Mouse (Mus musculus) midbrain, embryonic 12.5 days (tissue): ENCODE data around the gene Rcc1l. TPM values are rescaled to one million over a fixed set of nuclear protein-coding genes. Genes with fewer than 3 reads are reported as not detected.
A peak's percentile ranks its signal among the peaks of the same experiment; 100 is the strongest.

Experiments used
- ATAC-seq: fragments of 200-750 bp; cut with Nextera tagmentation; 2 replicates; pipeline ENCODE4 v1.8.0; 2017; ENCODE audit warnings: low read depth, moderate TSS enrichment, moderate library complexity; ENCODE audit not compliant: low FRiP score
- H3K27ac ChIP-seq: fragments of 300-500 bp; sonication (generic); replicated peaks from 2 replicates; pipeline ENCODE4 v1.5.1; 2016; ENCODE audit warnings: mild to moderate bottlenecking
- H3K27me3 ChIP-seq: fragments of 300-500 bp; sonication (generic); 2 replicates; pipeline ENCODE4 v1.6.1; 2016; ENCODE audit warnings: mild to moderate bottlenecking
- H3K36me3 ChIP-seq: fragments of 300-500 bp; sonication (generic); 2 replicates; pipeline ENCODE4 v1.6.1; 2016
- H3K4me1 ChIP-seq: fragments of 300-500 bp; sonication (generic); 2 replicates; pipeline ENCODE4 v1.6.1; 2016
- H3K4me2 ChIP-seq: fragments of 300-500 bp; sonication (generic); replicated peaks from 2 replicates; pipeline ENCODE4 v1.6.1; 2016; ENCODE audit warnings: mild to moderate bottlenecking, moderate library complexity
- H3K4me3 ChIP-seq: fragments of 300-500 bp; sonication (generic); 2 replicates; pipeline ENCODE4 v1.5.1; 2016; ENCODE audit warnings: mild to moderate bottlenecking
- H3K9ac ChIP-seq: fragments of 300-500 bp; sonication (generic); replicated peaks from 2 replicates; pipeline ENCODE4 v1.6.1; 2016; ENCODE audit warnings: mild to moderate bottlenecking, moderate library complexity
- H3K9me3 ChIP-seq: fragments of 300-500 bp; sonication (generic); 2 replicates; pipeline ENCODE4 v1.6.1; 2016; ENCODE audit warnings: mild to moderate bottlenecking
- WGBS: fragments of 180-500 bp; shearing (Covaris S2); methylation state at CpG from one replicate; pipeline ENCODE4 v1.1.7; 2016; 5-methylcytosine and 5-hydroxymethylcytosine counted together
- polyA plus RNA-seq: library from polyadenylated mRNA; unstranded; fragments of >200 nt; fragmentation: Nextera tagmentation; extraction: Ambion mirVana; gene quantifications from 2 replicates; pipeline ENCODE4 v1.2.1, GENCODE M21; 2016

The Rcc1l gene
- polyA plus RNA-seq: 25.6 and 29.5 TPM in 2 replicates

DNA sequence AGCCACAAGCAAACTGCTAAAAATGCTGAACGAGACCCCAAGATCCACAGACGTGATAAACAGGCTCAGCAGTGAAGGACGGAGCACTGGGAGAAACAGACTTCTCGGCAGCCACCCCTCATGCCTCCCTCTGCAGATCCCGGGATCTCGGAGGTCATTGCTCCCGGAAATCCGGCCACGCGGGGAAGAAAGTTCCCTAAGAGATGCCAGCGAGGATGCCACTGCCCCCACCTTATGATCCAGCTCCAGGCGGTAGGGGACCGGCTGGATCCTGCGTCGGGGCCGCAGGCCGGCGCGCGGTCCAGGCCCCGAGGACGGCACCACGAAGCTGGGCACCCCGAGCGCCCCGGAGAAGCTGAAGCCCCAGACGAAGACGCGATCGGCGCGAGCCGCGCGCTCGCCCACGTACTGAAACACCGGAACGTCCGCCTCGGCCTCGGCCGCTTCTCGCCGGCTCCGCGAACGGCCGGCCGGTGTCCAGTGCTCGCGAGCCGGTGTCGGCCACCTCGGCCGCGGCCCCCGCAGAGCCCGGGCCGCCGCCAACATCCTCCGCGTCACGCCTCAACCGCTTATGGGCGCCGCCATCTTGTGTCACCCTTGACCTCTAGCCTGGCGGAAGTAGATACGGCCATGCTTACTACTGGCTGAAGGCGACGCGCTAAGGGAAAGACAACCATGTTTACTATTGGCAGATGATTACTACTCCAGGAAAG lies at the start of gene Rcc1l:
TSS of gene Rcc1l (minus strand) at position 606 of the 713 bp plus-strand sequence.
- peak within 1 kb of the TSS; percentile 68 for H3K27ac ChIP-seq
- 0 out of 2 replicates have a peak, but pooled peaks cover 4% of the 10 kb centered on the region for H3K36me3 ChIP-seq
- H3K4me2 ChIP-seq: peak within 1 kb of the TSS; percentile 92
- H3K4me3 ChIP-seq: peak within 1 kb of the TSS; percentile 98
- H3K27me3 ChIP-seq: peaks cover 5% of the 10 kb centered on the region; the same call in 1 of the 2 replicates
- H3K9me3 ChIP-seq: no peaks in the 10 kb centered on the region
- under 1% methylated on average over 66 of the region's 72 CpGs for WGBS
- peak; percentile 88 for ATAC-seq
- peaks cover 9% of the 10 kb centered on the region for H3K4me1 ChIP-seq
- peak within 1 kb of the TSS; percentile 73 for H3K9ac ChIP-seq

DNA sequence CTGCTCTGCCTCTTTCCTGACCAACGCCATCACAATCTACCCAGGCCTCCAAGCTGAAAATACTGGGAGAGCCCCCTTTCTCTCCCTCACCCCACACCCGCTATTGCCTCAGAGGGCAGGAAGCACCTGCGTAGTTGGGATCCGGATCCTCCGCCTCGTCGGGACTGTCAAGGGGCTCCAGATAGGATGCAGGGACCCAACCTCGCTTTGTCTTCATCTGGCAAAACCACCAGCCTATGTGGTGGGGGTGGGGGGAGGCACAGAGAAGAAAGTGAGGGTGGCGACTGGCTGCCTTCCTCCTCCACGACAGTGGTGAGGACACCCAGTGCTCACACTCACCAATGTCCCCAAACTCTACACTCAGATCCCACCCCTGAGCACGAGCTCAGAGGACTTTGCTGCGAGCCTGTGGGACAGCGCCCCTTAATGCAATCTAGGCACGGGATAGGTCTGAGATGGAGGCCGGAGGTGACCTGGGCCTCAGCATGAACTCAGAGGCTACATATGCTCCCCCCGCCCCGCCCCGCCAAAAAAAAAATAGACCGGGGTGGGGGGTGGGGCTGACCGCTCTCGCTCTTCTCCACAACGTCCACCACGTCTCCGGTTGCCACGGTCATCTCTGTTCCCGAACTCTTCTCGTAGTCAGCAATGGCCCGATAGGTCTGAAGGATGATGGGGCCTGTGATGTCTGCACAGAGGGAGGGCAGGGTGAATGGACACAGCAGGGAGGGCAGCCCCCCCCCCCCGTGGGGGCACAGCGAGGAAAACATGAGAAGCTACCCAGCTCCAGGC lies 48.7 kb upstream of the Rcc1l start:
- Histone ChIP-seq H3K9ac (no peak overlapping the region), H3K36me3 (no peaks in the 10 kb centered on the region), H3K27ac (no peak overlapping the region), H3K9me3 (no peaks in the 10 kb centered on the region), H3K27me3 (peaks cover 25% of the 10 kb centered on the region), H3K4me2 (no peak overlapping the region), H3K4me3 (no peak overlapping the region), H3K4me1 (peaks cover 21% of the 10 kb centered on the region)
- 80% methylated on average over 30 of the region's 30 CpGs for WGBS
- no peak for ATAC-seq

DNA sequence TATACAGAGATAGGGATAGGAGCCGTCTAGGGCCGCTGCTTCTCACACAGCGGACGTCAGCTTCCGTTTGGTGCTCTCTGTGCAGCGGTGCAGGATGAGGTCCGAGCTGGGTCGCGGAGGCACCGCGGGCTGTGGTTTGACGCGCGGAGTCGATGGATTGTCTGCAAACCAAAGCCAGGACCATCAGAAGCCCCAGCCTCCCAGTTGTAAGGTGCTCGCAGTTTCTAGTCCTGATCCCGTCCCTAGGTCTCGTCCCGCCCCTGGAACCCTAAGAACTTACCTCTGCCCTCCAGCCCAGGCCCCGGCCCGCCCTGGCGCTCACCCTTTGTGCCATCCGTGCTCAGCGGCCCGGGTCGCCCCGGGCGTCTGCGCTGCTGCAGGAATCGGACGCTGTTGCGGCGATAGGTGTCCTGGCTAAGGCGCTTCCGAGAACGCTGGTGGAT lies 45.2 kb upstream of the Rcc1l start:
- Histone ChIP-seq H3K4me3 (peak overlapping the region; percentile 38), H3K27me3 (peaks cover 25% of the 10 kb centered on the region), H3K9me3 (no peaks in the 10 kb centered on the region), H3K36me3 (peaks cover 9% of the 10 kb centered on the region), H3K4me1 (peaks cover 21% of the 10 kb centered on the region), H3K4me2 (peak overlapping the region; percentile 70), H3K9ac (peak overlapping the region; percentile 59), H3K27ac (no peak overlapping the region)
- WGBS: 1% methylated on average over 36 of the region's 36 CpGs
- ATAC-seq: no peak

DNA sequence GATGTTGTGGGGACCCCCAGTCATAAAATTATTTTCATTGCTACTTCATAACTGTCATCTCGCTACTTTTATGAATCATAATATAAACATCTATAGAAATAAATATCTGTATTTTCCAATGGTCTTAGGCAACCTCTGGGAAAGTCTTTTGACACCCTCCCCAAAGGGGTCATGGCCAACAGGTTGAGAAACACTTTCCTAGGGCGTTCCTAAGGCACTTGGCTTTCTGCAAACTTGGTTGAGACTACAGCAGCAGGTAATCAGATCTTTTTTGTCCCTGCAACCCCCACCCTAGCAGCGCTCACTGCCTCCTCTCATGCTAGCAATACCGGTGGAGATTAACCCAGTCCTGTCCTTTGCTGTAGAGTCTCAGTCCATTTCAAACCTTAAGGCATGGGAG lies 44.7 kb upstream of the Rcc1l start:
- Histone ChIP-seq H3K4me2 (peak overlapping the region; percentile 70), H3K9ac (peak overlapping the region; percentile 59; the same call in 1 of the 2 replicates), H3K36me3 (peaks cover 14% of the 10 kb centered on the region), H3K27me3 (peaks cover 25% of the 10 kb centered on the region), H3K27ac (no peak overlapping the region), H3K4me1 (peaks cover 17% of the 10 kb centered on the region), H3K9me3 (no peaks in the 10 kb centered on the region), H3K4me3 (peak overlapping the region; percentile 38)
- 46% methylated on average over 4 of the region's 4 CpGs for whole genome bisulfite sequencing
- ATAC-seq: no peak

DNA sequence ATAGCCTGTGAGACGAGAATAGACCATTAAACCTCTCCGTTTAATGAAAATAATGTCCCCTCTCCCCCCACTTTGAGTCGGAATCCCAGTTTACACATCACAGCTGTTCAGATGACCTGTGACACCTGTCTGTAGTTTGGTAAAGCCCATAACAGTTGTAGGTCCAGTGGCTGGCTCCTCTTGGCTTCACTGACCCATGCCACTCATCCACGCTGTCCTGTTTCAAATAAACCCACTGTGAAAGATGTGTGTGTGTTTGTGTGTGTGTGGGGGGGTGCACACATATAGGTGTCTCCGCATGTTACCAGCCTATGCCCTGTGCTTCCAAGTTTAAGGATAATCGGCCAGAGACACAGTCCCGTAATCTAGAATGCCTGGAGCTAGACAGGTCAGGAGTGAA lies 41.3 kb upstream of the Rcc1l start:
- Histone ChIP-seq H3K9ac (no peak overlapping the region), H3K27ac (no peak overlapping the region), H3K9me3 (no peaks in the 10 kb centered on the region), H3K4me3 (no peak overlapping the region), H3K4me1 (peaks cover 17% of the 10 kb centered on the region), H3K27me3 (peaks cover 21% of the 10 kb centered on the region), H3K36me3 (peaks cover 22% of the 10 kb centered on the region), H3K4me2 (no peak overlapping the region)
- no peak for ATAC-seq
- 88% methylated on average over 7 of the region's 7 CpGs for WGBS

DNA sequence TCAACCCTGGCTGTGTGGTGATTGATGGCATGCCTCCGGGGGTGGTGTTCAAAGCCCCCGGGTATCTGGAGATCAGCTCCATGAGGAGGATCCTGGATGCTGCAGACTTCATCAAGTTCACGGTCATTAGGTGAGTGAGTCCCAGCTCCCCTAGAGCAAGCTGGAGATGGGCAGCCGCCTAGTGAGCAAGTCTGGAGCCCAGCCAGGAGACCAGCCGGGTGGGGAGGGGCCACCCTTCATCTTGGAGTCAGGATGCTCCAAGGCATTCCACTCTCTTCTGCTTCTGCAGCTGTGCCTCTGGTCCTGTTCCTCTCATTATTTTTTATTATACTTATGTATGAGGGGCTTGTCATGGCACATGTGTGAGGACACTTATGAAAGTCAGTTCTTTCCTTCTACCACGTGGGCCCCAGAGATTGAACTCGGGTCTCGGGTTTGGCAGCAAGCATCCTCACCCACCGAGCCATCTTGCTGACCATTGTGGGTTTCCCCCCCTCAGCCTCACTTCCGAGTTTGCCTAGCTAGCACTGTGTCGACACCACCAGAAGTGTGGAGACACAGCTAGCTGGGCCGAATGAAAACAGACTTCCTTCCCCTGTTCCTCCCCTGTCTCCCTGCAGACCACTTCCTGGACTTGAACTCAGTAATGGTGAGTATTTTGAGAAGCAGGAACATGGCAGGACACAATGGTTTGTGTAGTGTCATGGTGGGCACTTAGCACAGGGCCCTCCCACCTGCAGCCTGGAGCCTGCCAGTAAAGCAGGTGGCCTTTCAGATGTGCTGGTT lies 37.6 kb upstream of the Rcc1l start:
- peaks cover 6% of the 10 kb centered on the region for H3K4me1 ChIP-seq
- no peak overlapping the region for H3K4me3 ChIP-seq
- H3K4me2 ChIP-seq: no peak overlapping the region
- no peak overlapping the region for H3K9ac ChIP-seq
- no peaks in the 10 kb centered on the region for H3K9me3 ChIP-seq
- H3K27me3 ChIP-seq: no peaks in the 10 kb centered on the region
- ATAC-seq: no peak
- peaks cover 34% of the 10 kb centered on the region for H3K36me3 ChIP-seq
- WGBS: 81% methylated on average over 12 of the region's 12 CpGs
- H3K27ac ChIP-seq: no peak overlapping the region

DNA sequence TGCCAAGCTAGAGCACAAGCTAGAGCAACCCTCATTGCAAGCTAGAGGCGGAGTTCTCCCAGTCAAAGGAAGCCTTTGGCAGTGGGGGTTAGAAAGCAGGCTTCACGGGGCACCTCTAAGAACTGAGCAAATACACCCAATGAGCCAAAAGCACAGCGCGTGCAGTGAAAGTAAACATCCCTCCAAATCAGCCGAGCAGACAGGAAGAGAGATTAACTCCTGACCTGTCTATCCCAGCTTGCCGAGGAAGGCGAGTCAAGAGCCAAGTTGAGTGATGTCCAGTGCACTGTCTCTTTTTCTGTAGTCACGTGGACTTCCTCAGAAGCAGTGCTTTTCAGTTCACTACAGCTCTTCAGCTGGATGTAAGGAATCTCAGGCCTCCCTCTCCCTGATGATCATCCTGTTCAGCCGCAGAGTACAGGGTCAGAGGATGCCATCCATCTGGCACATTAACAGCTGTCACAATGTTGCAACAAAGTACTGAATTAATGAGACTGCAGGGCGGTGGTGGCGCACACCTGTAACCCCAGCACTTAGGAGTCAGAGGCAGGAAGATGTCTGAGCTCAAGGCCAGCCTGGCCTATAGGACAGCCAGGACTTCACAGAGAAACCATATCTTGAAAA lies 33.5 kb upstream of the Rcc1l start:
- Histone ChIP-seq H3K4me3 (no peak overlapping the region), H3K27ac (no peak overlapping the region), H3K4me1 (no peaks in the 10 kb centered on the region), H3K9me3 (no peaks in the 10 kb centered on the region), H3K36me3 (peaks cover 31% of the 10 kb centered on the region), H3K9ac (no peak overlapping the region), H3K27me3 (no peaks in the 10 kb centered on the region), H3K4me2 (no peak overlapping the region)
- 74% methylated on average over 11 of the region's 11 CpGs for WGBS
- ATAC-seq: no peak

DNA sequence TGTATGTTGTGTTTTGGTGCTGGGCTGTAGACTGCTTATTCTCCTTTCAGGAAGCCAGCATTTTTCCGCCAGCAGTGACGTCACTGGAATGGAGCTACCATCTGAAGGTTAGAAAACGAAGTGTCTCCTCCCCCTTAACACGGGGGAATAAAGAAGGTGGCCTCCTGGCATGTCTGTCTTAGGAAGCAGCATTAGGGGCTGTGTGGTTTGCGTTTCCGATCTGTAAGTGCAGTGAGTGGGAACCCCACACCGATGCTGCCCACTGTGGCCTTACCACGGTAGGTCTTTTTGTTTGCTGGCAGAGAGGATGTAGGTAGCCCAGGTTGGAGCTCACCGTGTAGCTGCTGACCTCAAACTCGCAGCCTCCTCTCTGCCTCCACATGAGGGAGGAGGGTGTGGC lies 30.1 kb upstream of the Rcc1l start:
- no peak overlapping the region for H3K4me3 ChIP-seq
- no peak overlapping the region for H3K4me2 ChIP-seq
- 86% methylated on average over 10 of the region's 10 CpGs for WGBS
- H3K27me3 ChIP-seq: no peaks in the 10 kb centered on the region
- no peak overlapping the region for H3K9ac ChIP-seq
- no peaks in the 10 kb centered on the region for H3K9me3 ChIP-seq
- peaks cover 42% of the 10 kb centered on the region for H3K36me3 ChIP-seq
- no peak overlapping the region for H3K27ac ChIP-seq
- no peak for ATAC-seq
- no peaks in the 10 kb centered on the region for H3K4me1 ChIP-seq

DNA sequence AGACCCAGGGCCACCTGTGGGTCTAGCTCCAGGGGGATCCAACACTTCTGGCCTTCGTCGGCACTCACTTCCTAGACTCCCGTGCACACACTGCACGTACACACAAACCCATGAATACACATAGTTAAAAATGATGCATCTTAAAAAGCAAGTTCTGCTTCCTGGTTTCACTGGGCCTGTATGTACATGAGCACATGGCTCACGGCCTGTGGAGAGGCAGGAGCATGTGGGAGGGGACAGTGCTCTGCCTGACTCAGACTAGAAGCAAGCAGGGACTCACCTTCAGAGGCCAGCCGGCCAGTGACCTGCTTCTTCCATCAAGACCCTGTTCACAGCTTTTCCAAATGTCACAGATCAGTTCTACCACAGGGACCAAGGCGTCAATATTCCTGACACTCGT lies 17.1 kb upstream of the Rcc1l start:
- Histone ChIP-seq H3K9me3 (no peaks in the 10 kb centered on the region), H3K27me3 (no peaks in the 10 kb centered on the region), H3K4me3 (no peak overlapping the region), H3K4me2 (no peak overlapping the region), H3K36me3 (peaks cover 32% of the 10 kb centered on the region), H3K4me1 (no peaks in the 10 kb centered on the region), H3K9ac (no peak overlapping the region), H3K27ac (no peak overlapping the region)
- ATAC-seq: no peak
- 88% methylated on average over 8 of the region's 8 CpGs for WGBS

DNA sequence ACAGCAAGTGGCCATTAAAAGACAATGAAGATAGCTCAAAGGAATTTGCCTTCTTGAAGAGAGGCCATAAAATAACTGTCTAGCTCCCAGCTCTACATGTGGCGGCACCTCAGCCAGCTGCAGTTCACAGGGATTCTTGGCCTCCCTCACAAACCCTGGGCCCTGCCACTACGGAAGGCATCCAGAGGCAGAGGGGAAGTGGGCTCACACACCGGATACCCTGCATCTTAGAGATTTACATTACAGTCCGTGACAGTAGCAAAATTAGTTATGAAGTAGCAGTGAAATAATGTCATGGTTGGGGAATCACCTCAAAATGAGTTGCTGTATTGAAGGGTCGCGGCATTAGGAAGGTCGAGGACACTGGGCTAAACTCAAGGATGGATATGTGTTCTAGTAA lies 12.0 kb upstream of the Rcc1l start:
- Histone ChIP-seq H3K4me2 (no peak overlapping the region), H3K4me1 (peaks cover 2% of the 10 kb centered on the region), H3K9ac (no peak overlapping the region), H3K27ac (no peak overlapping the region), H3K36me3 (no peaks in the 10 kb centered on the region), H3K4me3 (no peak overlapping the region), H3K9me3 (no peaks in the 10 kb centered on the region), H3K27me3 (no peaks in the 10 kb centered on the region)
- WGBS: 90% methylated on average over 7 of the region's 7 CpGs
- ATAC-seq: no peak

DNA sequence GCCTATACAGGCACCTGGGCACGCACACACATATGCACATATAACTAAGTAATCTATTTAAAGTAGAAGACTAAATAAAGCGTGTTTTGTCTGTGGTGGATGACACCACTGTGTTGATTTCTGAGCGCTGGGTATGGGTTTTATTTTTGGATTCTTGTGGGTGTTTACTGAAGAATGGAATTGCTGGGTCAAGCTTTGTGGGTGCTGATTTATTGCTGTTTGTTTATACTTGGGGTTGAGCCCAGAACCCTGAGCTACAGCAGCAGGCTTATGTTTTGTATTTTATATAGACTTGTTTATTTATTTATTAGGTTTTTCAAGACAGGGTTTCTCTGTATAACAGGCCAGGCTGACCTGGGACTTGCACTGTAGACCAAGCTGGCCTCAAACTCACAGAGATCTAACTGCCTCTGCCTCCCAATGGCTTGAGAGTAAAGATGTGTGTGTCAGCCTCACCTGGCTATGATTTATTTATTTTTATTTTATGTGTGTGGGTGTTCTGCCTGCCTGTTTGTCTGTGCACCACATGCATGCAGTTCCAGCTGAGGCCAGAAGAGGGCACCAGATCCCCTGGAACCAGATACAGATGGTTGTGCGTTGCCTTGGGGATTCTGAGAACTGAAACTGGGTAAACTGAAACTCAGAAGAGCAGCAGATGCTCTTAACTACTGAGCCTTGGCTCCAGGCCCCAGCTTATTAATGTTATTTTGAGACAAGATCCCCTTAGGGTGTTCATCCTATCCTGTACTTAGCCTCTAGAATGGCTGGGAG lies 10.6 kb upstream of the Rcc1l start:
- Histone ChIP-seq H3K4me1 (peaks cover 14% of the 10 kb centered on the region), H3K4me3 (no peak overlapping the region), H3K9me3 (no peaks in the 10 kb centered on the region), H3K4me2 (no peak overlapping the region), H3K27ac (no peak overlapping the region), H3K27me3 (no peaks in the 10 kb centered on the region), H3K36me3 (no peaks in the 10 kb centered on the region), H3K9ac (no peak overlapping the region)
- 75% methylated on average over 4 of the region's 4 CpGs for WGBS
- no peak for ATAC-seq
